Mouse (Mus musculus) macrophage (primary cell): ENCODE results near the gene Ikbke. TPM values are rescaled to one million over a fixed set of nuclear protein-coding genes. Genes with fewer than 3 reads are reported as not detected.
"Not testable (repeated sequence)": the region's sequence is repeated elsewhere in the genome, so short reads cannot be mapped to it uniquely, and the experiment has no call there.

Experiments
- H3K27ac ChIP-seq: fragments of 350-480 bp; formaldehyde crosslinking; 2 replicates; pipeline ENCODE4 v1.9.0; 2021
- H3K36me3 ChIP-seq: fragments of 350-480 bp; formaldehyde crosslinking; 2 replicates; pipeline ENCODE4 v1.9.0; 2021; ENCODE audit errors: inconsistent target
- H3K4me3 ChIP-seq: fragments of 350-480 bp; formaldehyde crosslinking; 2 replicates; pipeline ENCODE4 v1.9.0; 2021; ENCODE audit errors: inconsistent target
- H3K79me2 ChIP-seq: fragments of 350-480 bp; formaldehyde crosslinking; 2 replicates; pipeline ENCODE4 v1.9.0; 2021; ENCODE audit errors: inconsistent target
- WGBS: methylation state at CpG from one replicate; pipeline ENCODE4 v1.1.7; 2026; ENCODE audit warnings: inconsistent platforms; ENCODE audit not compliant: missing documents; 5-methylcytosine and 5-hydroxymethylcytosine counted together
- polyA plus RNA-seq: library from polyadenylated mRNA; stranded (reverse); fragments of 250-400 nt; gene quantifications from 3 replicates; pipeline ENCODE4 v1.2.4, GENCODE M21; 2018; ENCODE audit warnings: inconsistent platforms
- total RNA-seq, 78 experiments: library from RNA; depleted of rRNA; stranded (reverse); fragments of 250-400 nt; gene quantifications; 1 replicate in 9 of 78; 2 replicates in 24 of 78; 3 replicates in 43 of 78; 4 replicates in 2 of 78; pipeline ENCODE4 v1.2.4; 2018; ENCODE audit warnings: inconsistent platforms in 56 of 78

Ikbke gene
- total RNA-seq (2018; cell fraction: chromatin; rRNA removed): 1,000 to 10,000 TPM; 1,136 to 6,556 (median 3,620) TPM
- 100 to 1,000 TPM in 17 of 26 experiments, 10 to 100 TPM in 9; 69.2 to 344 (median 158) TPM for total RNA-seq (2018; cell fraction: cytosol; rRNA removed)
- 1,000 to 10,000 TPM in 20 of 26 experiments, 100 to 1,000 TPM in 6; 493 to 2,755 (median 1,436) TPM for total RNA-seq (2018; cell fraction: nucleus; rRNA removed)
- 63.3 to 156 TPM (median 108 TPM) in 3 replicates for polyA plus RNA-seq

- WGBS: 2% methylated on average over 4 of the region's 4 CpGs
Measured at GRCm38 (mm10) chr1:131279456-131279776, at the start of gene Ikbke. Gene Ikbke, minus strand, starts transcription at chr1:131279606.

GRCm38 (mm10) chr1:131329093-131329492, 49.7 kb upstream of the Ikbke start:
- peaks cover 73% of the 10 kb centered on the region for H3K36me3 ChIP-seq
- not testable (repeated sequence) for H3K79me2 ChIP-seq, H3K4me3 ChIP-seq, H3K27ac ChIP-seq
- 80% methylated on average over 1 of the region's 1 CpGs for WGBS

More at GRCm38 (mm10) chr1:131279456-131279776, at the start of gene Ikbke:
- Histone ChIP-seq H3K36me3 (peaks cover 9% of the 10 kb centered on the region; the same call in 1 of the 2 replicates), H3K27ac (peak within 1 kb of the TSS; percentile 94), H3K4me3 (peak within 1 kb of the TSS; percentile 84), H3K79me2 (peaks cover 51% of the 10 kb centered on the region)

DNA sequence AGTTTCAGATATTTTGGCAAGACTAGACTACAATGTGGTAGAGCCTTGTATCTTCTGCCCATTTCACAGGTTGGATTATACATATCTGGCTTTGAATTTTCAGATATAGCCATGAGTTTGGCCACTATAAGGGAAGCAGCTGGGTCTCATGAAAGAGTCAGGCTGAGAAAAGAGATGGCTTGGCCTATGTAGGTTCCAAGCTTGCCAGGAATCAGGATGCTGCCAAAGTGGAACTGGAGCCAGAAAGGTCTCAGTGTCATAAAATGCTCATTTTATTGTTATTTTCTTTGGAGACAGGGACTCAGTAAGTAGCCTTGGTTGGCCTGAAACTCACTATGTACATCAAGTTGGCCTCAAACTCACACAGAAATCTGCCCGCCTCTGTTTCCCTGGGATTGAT, 47.8 kb upstream of the Ikbke start:
- WGBS: 93% methylated on average over 1 of the region's 1 CpGs
- peaks cover 71% of the 10 kb centered on the region for H3K36me3 ChIP-seq
- no peak overlapping the region for H3K27ac ChIP-seq
- no peak overlapping the region for H3K4me3 ChIP-seq
- no peaks in the 10 kb centered on the region for H3K79me2 ChIP-seq

GRCm38 (mm10) chr1:131324816-131325463, 45.5 kb upstream of the Ikbke start:
- H3K36me3 ChIP-seq: peaks cover 73% of the 10 kb centered on the region
- H3K79me2 ChIP-seq: no peaks in the 10 kb centered on the region
- no peak overlapping the region for H3K4me3 ChIP-seq
- H3K27ac ChIP-seq: no peak overlapping the region
- WGBS: 59% methylated on average over 3 of the region's 3 CpGs

DNA sequence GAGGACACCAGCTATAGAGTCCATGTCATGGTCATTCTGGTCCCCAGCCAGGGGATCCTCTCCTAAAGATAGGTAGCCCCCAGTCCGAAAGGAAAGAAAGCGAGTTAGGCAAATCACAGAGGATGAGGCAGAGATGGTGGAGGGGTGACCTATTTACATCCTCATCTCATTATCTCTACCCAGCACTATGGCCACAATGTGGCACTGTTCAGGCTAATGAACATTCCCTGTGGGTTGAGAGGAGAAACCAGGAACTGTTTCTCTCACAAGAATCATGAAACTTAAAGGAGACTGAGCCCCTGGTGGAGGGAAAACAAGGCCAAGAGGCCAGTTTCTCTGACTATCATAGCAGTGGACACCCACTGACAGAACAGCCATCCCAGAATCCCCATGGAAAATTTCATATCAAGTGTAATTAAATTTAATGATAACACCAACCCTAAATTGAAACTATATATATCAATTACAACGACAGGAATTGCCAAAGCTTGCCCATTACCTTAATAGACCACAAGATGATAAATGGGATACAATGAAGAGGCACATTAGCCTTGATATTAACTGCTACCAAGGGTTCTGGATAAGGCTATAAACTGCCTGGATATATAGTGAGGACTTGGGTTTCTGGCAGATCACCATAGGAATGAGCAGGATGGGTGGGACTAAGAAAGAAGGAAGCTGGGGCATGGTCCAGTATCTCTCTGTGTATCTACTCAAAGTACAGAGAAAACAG, 40.4 kb upstream of the Ikbke start:
- H3K27ac ChIP-seq: no peak overlapping the region
- H3K4me3 ChIP-seq: no peak overlapping the region
- no peaks in the 10 kb centered on the region for H3K79me2 ChIP-seq
- 84% methylated on average over 3 of the region's 3 CpGs for WGBS
- H3K36me3 ChIP-seq: peaks cover 87% of the 10 kb centered on the region

DNA sequence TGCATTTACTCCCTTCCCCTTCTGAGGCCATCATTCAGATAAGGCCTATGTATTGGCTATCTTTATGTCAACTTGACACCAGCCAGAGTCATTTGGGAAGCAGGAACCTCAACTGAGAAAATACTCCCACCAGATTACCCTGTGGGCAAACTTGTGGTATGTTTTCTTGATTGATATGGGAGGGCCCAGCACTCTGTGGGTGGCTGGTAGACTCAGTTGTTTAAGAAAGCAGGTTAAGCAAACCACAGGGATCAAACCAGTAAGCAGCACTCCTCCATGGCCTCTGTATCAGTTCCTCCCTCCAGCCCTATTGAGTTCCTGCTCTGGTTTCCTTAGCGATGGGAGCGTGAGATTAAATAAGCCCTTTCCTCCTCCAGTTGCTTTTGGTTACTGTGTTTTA, 39.0 kb upstream of the Ikbke start:
- WGBS: 95% methylated on average over 2 of the region's 2 CpGs
- no peak overlapping the region for H3K4me3 ChIP-seq
- H3K27ac ChIP-seq: no peak overlapping the region
- H3K36me3 ChIP-seq: peaks cover 85% of the 10 kb centered on the region
- H3K79me2 ChIP-seq: no peaks in the 10 kb centered on the region

DNA sequence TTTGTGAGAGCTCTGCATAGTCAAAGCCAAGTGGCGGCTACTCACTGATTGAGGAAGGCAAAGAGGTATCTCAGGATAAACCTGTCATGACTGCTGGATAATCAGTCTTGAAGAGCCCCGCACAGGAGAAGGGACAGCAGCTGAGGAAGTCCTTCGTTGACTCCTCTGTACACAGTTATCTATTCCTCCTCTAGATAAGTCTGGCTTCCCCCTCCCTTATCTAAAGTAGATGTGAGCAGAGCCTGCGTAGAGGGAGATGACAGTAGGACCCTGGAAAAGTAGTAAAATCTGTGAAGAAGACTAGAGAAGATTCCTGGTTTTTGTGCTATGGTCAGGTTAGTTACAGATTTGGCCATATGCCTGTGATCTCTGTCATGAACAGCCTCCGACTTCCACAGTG, 38.2 kb upstream of the Ikbke start:
- peaks cover 87% of the 10 kb centered on the region for H3K36me3 ChIP-seq
- no peaks in the 10 kb centered on the region for H3K79me2 ChIP-seq
- H3K4me3 ChIP-seq: no peak overlapping the region
- H3K27ac ChIP-seq: no peak overlapping the region
- WGBS: 89% methylated on average over 5 of the region's 5 CpGs

GRCm38 (mm10) chr1:131311284-131311683, 31.9 kb upstream of the Ikbke start:
- peaks cover 71% of the 10 kb centered on the region for H3K36me3 ChIP-seq
- H3K4me3 ChIP-seq: no peak overlapping the region
- 93% methylated on average over 3 of the region's 3 CpGs for WGBS

GRCm38 (mm10) chr1:131310237-131310818, 30.9 kb upstream of the Ikbke start:
- Histone ChIP-seq H3K4me3 (no peak overlapping the region), H3K36me3 (peaks cover 62% of the 10 kb centered on the region), H3K27ac (no peak overlapping the region), H3K79me2 (no peaks in the 10 kb centered on the region)
- 100% methylated on average over 5 of the region's 5 CpGs for WGBS

More at GRCm38 (mm10) chr1:131311284-131311683, 31.9 kb upstream of the Ikbke start:
- Histone ChIP-seq H3K27ac (no peak overlapping the region), H3K79me2 (no peaks in the 10 kb centered on the region)

GRCm38 (mm10) chr1:131300750-131301149, 21.3 kb upstream of the Ikbke start:
- Histone ChIP-seq H3K79me2 (no peaks in the 10 kb centered on the region), H3K36me3 (peaks cover 51% of the 10 kb centered on the region), H3K4me3 (no peak overlapping the region), H3K27ac (no peak overlapping the region)
- WGBS: 94% methylated on average over 2 of the region's 2 CpGs

DNA sequence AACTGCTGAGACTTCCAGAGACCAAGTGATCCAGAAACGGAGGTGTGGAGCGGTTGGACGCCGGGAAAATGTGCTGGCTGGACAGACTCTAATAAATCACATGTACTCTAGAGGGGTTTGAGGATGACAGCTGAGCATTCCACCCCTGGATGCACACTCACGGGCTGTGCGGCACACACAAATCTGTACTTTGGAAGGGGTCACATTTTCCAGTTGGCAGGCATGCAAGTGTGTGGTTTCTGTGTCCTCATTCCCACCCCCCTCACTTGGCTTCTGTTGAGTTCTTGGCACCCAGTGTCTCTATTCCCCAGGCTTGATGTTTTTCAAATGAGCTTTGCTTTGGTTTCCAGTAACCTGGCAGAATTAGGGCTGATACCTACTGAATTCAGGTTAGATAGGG, 20.4 kb upstream of the Ikbke start:
- Histone ChIP-seq H3K79me2 (no peaks in the 10 kb centered on the region), H3K4me3 (no peak overlapping the region), H3K36me3 (peaks cover 61% of the 10 kb centered on the region), H3K27ac (no peak overlapping the region)
- WGBS: 94% methylated on average over 6 of the region's 6 CpGs

GRCm38 (mm10) chr1:131299240-131299639, 19.8 kb upstream of the Ikbke start:
- WGBS: 100% methylated on average over 3 of the region's 3 CpGs
- peaks cover 63% of the 10 kb centered on the region for H3K36me3 ChIP-seq
- H3K79me2 ChIP-seq: no peaks in the 10 kb centered on the region
- no peak overlapping the region for H3K4me3 ChIP-seq
- H3K27ac ChIP-seq: no peak overlapping the region

- Histone ChIP-seq H3K27ac (no peak overlapping the region), H3K79me2 (no peaks in the 10 kb centered on the region), H3K36me3 (peaks cover 68% of the 10 kb centered on the region), H3K4me3 (no peak overlapping the region)
- WGBS: 98% methylated on average over 9 of the region's 9 CpGs
Measured at GRCm38 (mm10) chr1:131298171-131298570, 18.8 kb upstream of the Ikbke start.

DNA sequence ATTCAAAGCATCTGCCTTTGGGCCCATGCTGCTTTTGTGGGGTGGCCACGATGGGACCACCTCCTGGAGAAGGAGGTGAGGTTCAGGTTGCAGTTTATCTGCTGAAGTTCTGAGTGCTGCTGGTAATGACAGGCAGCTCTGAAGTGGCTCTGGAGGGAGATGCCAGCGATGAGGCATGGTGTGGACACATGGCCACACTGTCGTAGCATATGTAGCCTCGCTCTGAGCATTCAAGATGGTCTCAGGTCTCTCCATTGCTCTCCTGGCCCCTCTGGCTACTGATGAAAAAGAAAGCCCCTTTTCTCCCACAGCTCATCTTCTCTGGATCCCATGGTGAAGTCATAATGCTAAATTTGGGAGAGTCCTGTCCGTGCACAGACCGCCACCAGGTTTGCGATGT, 17.3 kb upstream of the Ikbke start:
- 96% methylated on average over 7 of the region's 7 CpGs for WGBS
- no peaks in the 10 kb centered on the region for H3K79me2 ChIP-seq
- no peak overlapping the region for H3K4me3 ChIP-seq
- no peak overlapping the region for H3K27ac ChIP-seq
- H3K36me3 ChIP-seq: peaks cover 83% of the 10 kb centered on the region

- Histone ChIP-seq H3K4me3 (no peak overlapping the region), H3K79me2 (no peaks in the 10 kb centered on the region), H3K36me3 (peaks cover 85% of the 10 kb centered on the region), H3K27ac (peak overlapping the region; percentile 81)
- WGBS: 91% methylated on average over 8 of the region's 8 CpGs
Measured at GRCm38 (mm10) chr1:131295200-131295599, 15.8 kb upstream of the Ikbke start.
